Mouse (Mus musculus) olfactory bulb, adult 2 months (tissue): Measurements from ENCODE around the gene Pdzd7.

Experiments
- CTCF ChIP-seq: fragments of 200-500 bp; IDR thresholded peaks from 2 replicates; pipeline ENCODE4 v1.5.1; 2012; ENCODE audit warnings: low read depth, mild to moderate bottlenecking, low read length, moderate library complexity; ENCODE audit not compliant: insufficient read depth
- POLR2A ChIP-seq: fragments of 200-500 bp; IDR thresholded peaks from 2 replicates; pipeline ENCODE4 v1.6.1; 2012; ENCODE audit warnings: mild to moderate bottlenecking, low read depth, low read length, moderate library complexity; ENCODE audit not compliant: insufficient read depth

GRCm38 (mm10) chr19:44997786-44998185, 47.7 kb downstream of the Pdzd7 start:
- TF ChIP-seq CTCF (no peak), POLR2A (no peak)
